Mouse (Mus musculus) embryonic facial prominence, embryonic 11.5 days (tissue): ENCODE data around the gene Ubiad1. TPM values are rescaled to one million over a fixed set of nuclear protein-coding genes. Genes with fewer than 3 reads are reported as not detected.
A peak's percentile ranks its signal among the peaks of the same experiment; 100 is the strongest.

Experiments used
- ATAC-seq: fragments of 200-750 bp; cut with Nextera tagmentation; replicated peaks from 2 replicates; pipeline ENCODE4 v1.8.0; 2017; ENCODE audit warnings: low read depth; ENCODE audit not compliant: insufficient number of reproducible peaks, low FRiP score, low TSS enrichment
- DNase-seq: peaks from one replicate; pipeline ENCODE4 v3.0.0-alpha.2; 2015; ENCODE audit warnings: low spot score
- H3K27ac ChIP-seq: fragments of 300-500 bp; sonication (generic); replicated peaks from 2 replicates; pipeline ENCODE4 v1.5.1; 2014; ENCODE audit warnings: mild to moderate bottlenecking, low read depth, low read length, control low read depth
- H3K27me3 ChIP-seq: fragments of 300-500 bp; sonication (generic); 2 replicates; pipeline ENCODE4 v1.6.1; 2014; ENCODE audit warnings: mild to moderate bottlenecking, low read length, moderate library complexity, mixed read lengths; ENCODE audit not compliant: control insufficient read depth, insufficient read depth
- H3K36me3 ChIP-seq: fragments of 300-500 bp; sonication (generic); replicated peaks from 2 replicates; pipeline ENCODE4 v1.6.1; 2014; ENCODE audit warnings: low read depth, mild to moderate bottlenecking, low read length, moderate library complexity, mixed read lengths; ENCODE audit not compliant: control insufficient read depth, insufficient read depth
- H3K4me1 ChIP-seq: fragments of 300-500 bp; sonication (generic); 2 replicates; pipeline ENCODE4 v1.6.1; 2014; ENCODE audit warnings: low read length, mixed read lengths; ENCODE audit not compliant: control insufficient read depth, insufficient read depth
- H3K4me2 ChIP-seq: fragments of 300-500 bp; sonication (generic); 2 replicates; pipeline ENCODE4 v1.6.1; 2014; ENCODE audit warnings: low read depth, mild to moderate bottlenecking, control low read depth, low read length, moderate library complexity
- H3K4me3 ChIP-seq: fragments of 300-500 bp; sonication (generic); 2 replicates; pipeline ENCODE4 v1.5.1; 2014; ENCODE audit warnings: low read depth, low read length, control low read depth
- H3K9ac ChIP-seq: fragments of 300-500 bp; sonication (generic); replicated peaks from 2 replicates; pipeline ENCODE4 v1.6.1; 2014; ENCODE audit warnings: mild to moderate bottlenecking, control low read depth, low read length
- H3K9me3 ChIP-seq: fragments of 300-500 bp; sonication (generic); replicated peaks from 2 replicates; pipeline ENCODE4 v1.6.1; 2016; ENCODE audit warnings: mild to moderate bottlenecking, low read length, inconsistent platforms, mixed read lengths; ENCODE audit not compliant: control insufficient read depth
- WGBS: fragments of 180-500 bp; shearing (Covaris S2); extraction: QIAGEN DNeasy Blood & Tissue Kit; methylation state at CpG from one replicate; pipeline ENCODE4 v1.1.7; 2014; 5-methylcytosine and 5-hydroxymethylcytosine counted together
- polyA plus RNA-seq: library from polyadenylated mRNA; unstranded; fragments of >200 nt; fragmentation: Nextera tagmentation; extraction: Ambion mirVana; gene quantifications from 2 replicates; pipeline ENCODE4 v1.2.1, GENCODE M21; 2014

The Ubiad1 gene
- 14.2 and 14.6 TPM in 2 replicates for polyA plus RNA-seq

- peak within 1 kb of the TSS; percentile 83 for H3K4me2 ChIP-seq
- H3K9me3 ChIP-seq, result no peaks in the 10 kb centered on the region
- WGBS, result under 1% methylated on average over 46 of the region's 46 CpGs
- DNase-seq, result peak; percentile 88
- ATAC-seq, result peak; percentile 40; the same call in 1 of the 2 replicates
- no peaks in the 10 kb centered on the region for H3K27me3 ChIP-seq
- H3K27ac ChIP-seq, result no peak within 1 kb of the TSS
- H3K36me3 ChIP-seq, result no peaks in the 10 kb centered on the region
- H3K4me1 ChIP-seq, result peaks cover 3% of the 10 kb centered on the region; the same call in 1 of the 2 replicates
- H3K9ac ChIP-seq, result peak within 1 kb of the TSS; percentile 68
- H3K4me3 ChIP-seq, result peak within 1 kb of the TSS; percentile 42
Measured at GRCm38 (mm10) chr4:148444250-148444967, at the start of gene Ubiad1. Gene Ubiad1 (minus strand): TSS chr4:148444771.

GRCm38 (mm10) chr4:148491448-148491847 is 46.9 kb upstream of the Ubiad1 start:
- no peak overlapping the region for H3K9ac ChIP-seq
- WGBS, result 87% methylated on average over 7 of the region's 7 CpGs
- no peak overlapping the region for H3K27ac ChIP-seq
- H3K9me3 ChIP-seq, result no peaks in the 10 kb centered on the region
- no peak overlapping the region for H3K4me3 ChIP-seq
- no peak for ATAC-seq
- H3K4me1 ChIP-seq, result no peaks in the 10 kb centered on the region
- DNase-seq, result no peak
- H3K27me3 ChIP-seq, result no peaks in the 10 kb centered on the region
- no peak overlapping the region for H3K4me2 ChIP-seq
- H3K36me3 ChIP-seq, result peaks cover 6% of the 10 kb centered on the region; the same call in 1 of the 2 replicates

- Histone ChIP-seq H3K27me3 (no peaks in the 10 kb centered on the region), H3K4me2 (no peak overlapping the region), H3K4me3 (no peak overlapping the region), H3K27ac (no peak overlapping the region), H3K36me3 (peaks cover 8% of the 10 kb centered on the region), H3K4me1 (no peaks in the 10 kb centered on the region), H3K9me3 (no peaks in the 10 kb centered on the region), H3K9ac (no peak overlapping the region)
- no peak for DNase-seq
- no peak for ATAC-seq
- WGBS, result 93% methylated on average over 6 of the region's 6 CpGs
Measured at GRCm38 (mm10) chr4:148490502-148490901, 45.9 kb upstream of the Ubiad1 start.

- Histone ChIP-seq H3K36me3 (peaks cover 14% of the 10 kb centered on the region), H3K9ac (no peak overlapping the region), H3K9me3 (no peaks in the 10 kb centered on the region), H3K4me1 (no peaks in the 10 kb centered on the region), H3K27ac (no peak overlapping the region), H3K4me3 (no peak overlapping the region), H3K27me3 (no peaks in the 10 kb centered on the region), H3K4me2 (no peak overlapping the region)
- ATAC-seq, result no peak
- no peak for DNase-seq
- 88% methylated on average over 2 of the region's 2 CpGs for WGBS
Measured at GRCm38 (mm10) chr4:148487841-148488240, 43.3 kb upstream of the Ubiad1 start.

- Histone ChIP-seq H3K27me3 (no peaks in the 10 kb centered on the region), H3K4me1 (no peaks in the 10 kb centered on the region), H3K36me3 (peaks cover 10% of the 10 kb centered on the region), H3K27ac (no peak overlapping the region), H3K9me3 (no peaks in the 10 kb centered on the region), H3K4me2 (no peak overlapping the region), H3K4me3 (no peak overlapping the region), H3K9ac (no peak overlapping the region)
- WGBS, result 94% methylated on average over 12 of the region's 12 CpGs
- no peak for ATAC-seq
- no peak for DNase-seq
Measured at GRCm38 (mm10) chr4:148484511-148484910, 39.9 kb upstream of the Ubiad1 start.

- Histone ChIP-seq H3K4me2 (no peak overlapping the region), H3K4me3 (no peak overlapping the region), H3K27ac (no peak overlapping the region), H3K27me3 (no peaks in the 10 kb centered on the region), H3K9me3 (no peaks in the 10 kb centered on the region), H3K9ac (no peak overlapping the region), H3K36me3 (peaks cover 10% of the 10 kb centered on the region), H3K4me1 (no peaks in the 10 kb centered on the region)
- DNase-seq (no peak), ATAC-seq (no peak)
- WGBS, result 62% methylated on average over 2 of the region's 2 CpGs
Measured at GRCm38 (mm10) chr4:148481557-148482168, 37.1 kb upstream of the Ubiad1 start.

GRCm38 (mm10) chr4:148480245-148480644 is 35.7 kb upstream of the Ubiad1 start:
- no peak overlapping the region for H3K27ac ChIP-seq
- H3K9me3 ChIP-seq, result no peaks in the 10 kb centered on the region
- WGBS, result 97% methylated on average over 2 of the region's 2 CpGs
- no peaks in the 10 kb centered on the region for H3K27me3 ChIP-seq
- ATAC-seq (no peak), DNase-seq (no peak)
- no peaks in the 10 kb centered on the region for H3K4me1 ChIP-seq
- H3K9ac ChIP-seq, result no peak overlapping the region
- H3K4me3 ChIP-seq, result no peak overlapping the region
- H3K4me2 ChIP-seq, result no peak overlapping the region
- H3K36me3 ChIP-seq, result peaks cover 8% of the 10 kb centered on the region

- H3K27ac ChIP-seq, result no peak overlapping the region
- no peaks in the 10 kb centered on the region for H3K9me3 ChIP-seq
- ATAC-seq (no peak), DNase-seq (no peak)
- no peak overlapping the region for H3K4me3 ChIP-seq
- H3K27me3 ChIP-seq, result no peaks in the 10 kb centered on the region
- WGBS, result 90% methylated on average over 5 of the region's 5 CpGs
- no peak overlapping the region for H3K4me2 ChIP-seq
- H3K36me3 ChIP-seq, result peaks cover 16% of the 10 kb centered on the region
- H3K4me1 ChIP-seq, result no peaks in the 10 kb centered on the region
- no peak overlapping the region for H3K9ac ChIP-seq
Measured at GRCm38 (mm10) chr4:148473496-148473895, 28.9 kb upstream of the Ubiad1 start.
